In genomic region chr4:152088556-152089120, GRCm38 (mm10) we compare ENCODE assay signal across 8 mouse cellular contexts. TPM values are rescaled to one million over a fixed set of nuclear protein-coding genes. Genes with fewer than 3 reads are reported as not detected.
DNase-seq lines count a peak whose midpoint lies in the region; ATAC-seq lines count a peak whose summit lies in the region.

No protein-coding gene starts in this region.

- no peak overlapping the region for H3K27ac ChIP-seq in heart, embryonic 14.5 days (replicated peaks in 1 of 2; ENCODE audit: control insufficient read depth in 1 of 2, insufficient read depth in 1 of 2, low read depth in 2 of 2, low read length in 2 of 2)
- 0 out of 2 replicates have a peak overlapping the region, but pooled peaks have one; percentile 18 for H3K27ac ChIP-seq in embryonic facial prominence, embryonic 15.5 days (replicated peaks)
- no peak overlapping the region for H3K27ac ChIP-seq in midbrain, embryonic 16.5 days (ENCODE audit: low read length)

- ATAC-seq in heart, embryonic 14.5 days (ENCODE audit: insufficient number of reproducible peaks, insufficient read depth, low FRiP score, low read depth): no peak
- ATAC-seq in embryonic facial prominence, embryonic 15.5 days (ENCODE audit: insufficient number of reproducible peaks, low FRiP score, low TSS enrichment, low read depth): no peak
- no peak for ATAC-seq in midbrain, embryonic 16.5 days

- peak overlapping the region; percentile 81; the same call in 1 of the 2 replicates for H3K4me2 ChIP-seq in heart, embryonic 14.5 days (ENCODE audit: low read length)
- peak overlapping the region; percentile 86 for H3K4me2 ChIP-seq in embryonic facial prominence, embryonic 15.5 days (replicated peaks)
- H3K4me2 ChIP-seq in midbrain, embryonic 16.5 days (ENCODE audit: low read length): peak overlapping the region; percentile 90; the same call in 1 of the 2 replicates

- intact Hi-C loops in heart, postnatal 10 days (cut with DNase I): no loop called here

- no peak for DNase-seq in heart, postnatal 10 days
- DNase-seq in layer of hippocampus, adult 9-10 months (ENCODE audit: low spot score): peak; percentile 67
- no peak for DNase-seq in gastrocnemius, postnatal 25 days
- DNase-seq in thymus, postnatal 4 days: no peak
- no peak for DNase-seq in adrenal gland, postnatal 10 days

- no peaks in the 10 kb centered on the region for H3K9me3 ChIP-seq in heart, embryonic 14.5 days (ENCODE audit: control insufficient read depth, low read length)
- H3K9me3 ChIP-seq in embryonic facial prominence, embryonic 15.5 days (replicated peaks): no peaks in the 10 kb centered on the region
- no peaks in the 10 kb centered on the region for H3K9me3 ChIP-seq in midbrain, embryonic 16.5 days (replicated peaks; ENCODE audit: control insufficient read depth, low read length, poor library complexity, severe bottlenecking)

- peaks cover 21 to 25% of the 10 kb centered on the region in 2 experiments for H3K4me1 ChIP-seq in heart, embryonic 14.5 days (ENCODE audit: control insufficient read depth in 2 of 2, insufficient read depth in 2 of 2, low read length in 2 of 2)
- H3K4me1 ChIP-seq in embryonic facial prominence, embryonic 15.5 days: peaks cover 47% of the 10 kb centered on the region
- H3K4me1 ChIP-seq in midbrain, embryonic 16.5 days (ENCODE audit: control insufficient read depth, insufficient read depth, low read length): peaks cover 21% of the 10 kb centered on the region

- H3K9ac ChIP-seq in heart, embryonic 14.5 days (ENCODE audit: low read length): peak overlapping the region; percentile 21; the same call in 1 of the 2 replicates
- peak overlapping the region; percentile 15; the same call in 1 of the 2 replicates for H3K9ac ChIP-seq in embryonic facial prominence, embryonic 15.5 days
- H3K9ac ChIP-seq in midbrain, embryonic 16.5 days (ENCODE audit: low read depth, low read length): 0 out of 2 replicates have a peak overlapping the region, but pooled peaks have one; percentile 35

- 63% methylated on average over 8 of the region's 8 CpGs for WGBS in heart, embryonic 14.5 days
- whole genome bisulfite sequencing in embryonic facial prominence, embryonic 15.5 days: 42% methylated on average over 8 of the region's 8 CpGs
- 37% methylated on average over 8 of the region's 8 CpGs for WGBS in midbrain, embryonic 16.5 days

- H3K36me3 ChIP-seq in heart, embryonic 14.5 days (ENCODE audit: control insufficient read depth, insufficient read depth, low read length): no peaks in the 10 kb centered on the region
- H3K36me3 ChIP-seq in embryonic facial prominence, embryonic 15.5 days: no peaks in the 10 kb centered on the region
- H3K36me3 ChIP-seq in midbrain, embryonic 16.5 days (ENCODE audit: control insufficient read depth, insufficient read depth, low read length): no peaks in the 10 kb centered on the region

- H3K27me3 ChIP-seq in heart, embryonic 14.5 days (ENCODE audit: control insufficient read depth, insufficient read depth, low read length): no peaks in the 10 kb centered on the region
- H3K27me3 ChIP-seq in embryonic facial prominence, embryonic 15.5 days: no peaks in the 10 kb centered on the region
- no peaks in the 10 kb centered on the region; the same call in none of the 2 replicates for H3K27me3 ChIP-seq in midbrain, embryonic 16.5 days (ENCODE audit: control insufficient read depth, insufficient read depth, low read depth, low read length)

- no peak overlapping the region for H3K4me3 ChIP-seq in heart, embryonic 14.5 days (ENCODE audit: control insufficient read depth in 1 of 2, insufficient read depth in 1 of 2, low read depth in 1 of 2, low read length in 2 of 2)
- peak overlapping the region; percentile 85; the same call in 1 of the 2 replicates for H3K4me3 ChIP-seq in embryonic facial prominence, embryonic 15.5 days (replicated peaks)
- no peak overlapping the region for H3K4me3 ChIP-seq in midbrain, embryonic 16.5 days (ENCODE audit: low read depth, low read length)

RNA-seq across cellular contexts. Expression of gene Plekhg5, which starts 16.3 kb away (rescaled TPM):
- polyA plus RNA-seq in heart, embryonic 14.5 days (2014; fragmentation: Nextera tagmentation; extraction: Ambion mirVana): 8.5 and 8.6 TPM in 2 replicates
- 10 to 100 TPM; 33.5 to 35.8 TPM for total RNA-seq in heart, postnatal 10 days (2021)
- polyA plus RNA-seq in embryonic facial prominence, embryonic 15.5 days (2015; fragmentation: Nextera tagmentation; extraction: Ambion mirVana): 20.8 and 21.3 TPM in 2 replicates
- polyA plus RNA-seq in midbrain, embryonic 16.5 days (2015; fragmentation: Nextera tagmentation; extraction: Ambion mirVana): 11.8 and 13.1 TPM in 2 replicates
- 1 to 10 TPM; 5.0 to 6.5 TPM for total RNA-seq in gastrocnemius, postnatal 25 days (2021)
- total RNA-seq in adrenal gland, postnatal 10 days (2021): 10 to 100 TPM; 17.1 to 20.1 TPM

RNA-seq across cellular contexts. Expression of gene Tnfrsf25, which starts 27.1 kb away (rescaled TPM):
- 0.34 and 0.43 TPM in 2 replicates for polyA plus RNA-seq in heart, embryonic 14.5 days (2014; fragmentation: Nextera tagmentation; extraction: Ambion mirVana)
- 1 to 10 TPM; 1.9 TPM for total RNA-seq in heart, postnatal 10 days (2021)
- polyA plus RNA-seq in embryonic facial prominence, embryonic 15.5 days (2015; fragmentation: Nextera tagmentation; extraction: Ambion mirVana): 1.5 and 2.0 TPM in 2 replicates
- 0.37 and 0.83 TPM in 2 replicates for polyA plus RNA-seq in midbrain, embryonic 16.5 days (2015; fragmentation: Nextera tagmentation; extraction: Ambion mirVana)
- 1 to 10 TPM; 1.2 TPM for total RNA-seq in gastrocnemius, postnatal 25 days (2021)
- 1 to 10 TPM; 1.9 to 4.3 TPM for total RNA-seq in adrenal gland, postnatal 10 days (2021)

RNA-seq across cellular contexts. Expression of gene Nol9, which starts 49.5 kb away (rescaled TPM):
- polyA plus RNA-seq in heart, embryonic 14.5 days (2014; fragmentation: Nextera tagmentation; extraction: Ambion mirVana): 16.2 and 16.8 TPM in 2 replicates
- 10 to 100 TPM; 11.3 to 13.5 TPM for total RNA-seq in heart, postnatal 10 days (2021)
- polyA plus RNA-seq in embryonic facial prominence, embryonic 15.5 days (2015; fragmentation: Nextera tagmentation; extraction: Ambion mirVana): 31.0 and 32.4 TPM in 2 replicates
- 22.8 and 24.0 TPM in 2 replicates for polyA plus RNA-seq in midbrain, embryonic 16.5 days (2015; fragmentation: Nextera tagmentation; extraction: Ambion mirVana)
- 1 to 10 TPM; 9.6 TPM for total RNA-seq in gastrocnemius, postnatal 25 days (2021)
- 10 to 100 TPM; 20.1 to 20.3 TPM for total RNA-seq in adrenal gland, postnatal 10 days (2021)

RNA-seq across cellular contexts. Expression of gene Tas1r1, which starts 50.3 kb away (rescaled TPM):
- 0.09 and 0.20 TPM in 2 replicates for polyA plus RNA-seq in heart, embryonic 14.5 days (2014; fragmentation: Nextera tagmentation; extraction: Ambion mirVana)
- under 1 TPM; 0.10 to 0.17 TPM for total RNA-seq in heart, postnatal 10 days (2021)
- polyA plus RNA-seq in embryonic facial prominence, embryonic 15.5 days (2015; fragmentation: Nextera tagmentation; extraction: Ambion mirVana): 1.2 TPM in 2 replicates
- polyA plus RNA-seq in midbrain, embryonic 16.5 days (2015; fragmentation: Nextera tagmentation; extraction: Ambion mirVana): 2.1 and 2.4 TPM in 2 replicates
- total RNA-seq in gastrocnemius, postnatal 25 days (2021): under 1 TPM; 0.84 to 0.86 TPM
- total RNA-seq in adrenal gland, postnatal 10 days (2021): not detected
